Mouse (Mus musculus): ENCODE measurements around the gene Fgf2.

Fgf2 gene

GRCm38 (mm10) chr3:37360729-37361128 lies 12.6 kb downstream of the Fgf2 start:
- DNase-seq = no peak

DNA sequence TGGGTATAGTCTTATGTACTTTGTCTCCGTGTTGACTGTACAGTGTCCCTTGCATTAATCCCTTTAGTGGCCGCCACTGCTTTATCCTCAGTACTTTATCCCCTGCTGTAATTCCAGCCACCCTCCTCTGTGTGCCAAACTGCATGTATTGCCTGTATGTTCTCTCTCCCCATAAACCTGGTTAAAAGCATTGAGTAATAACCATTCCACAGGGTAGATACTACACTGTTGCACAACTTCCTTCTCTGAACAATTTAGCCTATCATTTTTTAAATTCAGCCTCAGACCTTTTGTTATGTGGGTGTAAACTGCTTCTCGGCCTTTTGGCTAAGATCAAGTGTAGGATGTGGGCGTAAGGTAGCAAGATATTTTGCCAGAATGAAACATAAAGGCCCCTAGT lies 17.0 kb downstream of the Fgf2 start:
- DNase-seq = no peak

GRCm38 (mm10) chr3:37365976-37366375 lies 17.8 kb downstream of the Fgf2 start:
- no peak for DNase-seq

- DNase-seq = no peak
These were observed 18.4 kb downstream of the Fgf2 start for GRCm38 (mm10) chr3:37366381-37367053.

- DNase-seq = no peak
These were observed 22.3 kb downstream of the Fgf2 start for GRCm38 (mm10) chr3:37370407-37370806.

DNA sequence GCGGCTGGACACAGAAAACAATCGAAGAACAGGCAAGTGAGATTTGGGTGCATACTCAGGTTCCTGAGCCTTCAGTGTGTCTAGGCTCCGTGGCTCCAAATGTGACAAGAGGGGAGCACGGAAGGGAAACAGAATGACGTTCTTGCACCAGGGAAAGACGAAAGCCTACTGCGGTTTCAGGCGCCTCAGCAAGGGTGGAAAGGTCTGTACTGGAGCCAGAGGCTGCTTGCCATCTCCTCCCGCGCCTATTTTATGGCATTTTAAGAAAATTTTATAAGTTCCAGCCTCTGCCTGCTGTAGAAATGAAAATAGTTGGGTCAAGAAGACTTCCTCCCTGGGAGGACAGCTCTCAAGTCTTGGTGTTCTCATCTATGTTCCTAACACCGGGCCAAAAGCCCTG lies 25.6 kb downstream of the Fgf2 start:
- DNase-seq = no peak

DNA sequence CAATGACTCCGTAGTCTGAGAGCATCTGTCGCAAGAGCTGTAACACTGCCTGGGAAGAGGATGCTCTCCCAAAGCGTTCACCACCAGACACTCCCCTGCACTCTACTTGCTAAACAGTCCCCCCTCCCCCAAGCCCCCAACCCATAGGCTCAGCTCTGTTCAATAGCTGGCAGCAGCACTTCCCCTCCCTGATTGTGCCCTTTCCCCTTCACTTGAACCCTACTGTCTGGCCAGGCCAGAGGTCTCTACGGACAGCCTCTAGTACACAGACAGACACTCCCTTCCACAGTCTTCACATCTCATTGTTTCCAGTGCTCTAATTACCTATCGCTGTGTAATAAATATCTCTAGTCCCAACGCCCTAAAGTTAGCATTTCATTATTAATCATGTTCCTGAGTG lies 29.8 kb downstream of the Fgf2 start:
- no peak for DNase-seq

DNA sequence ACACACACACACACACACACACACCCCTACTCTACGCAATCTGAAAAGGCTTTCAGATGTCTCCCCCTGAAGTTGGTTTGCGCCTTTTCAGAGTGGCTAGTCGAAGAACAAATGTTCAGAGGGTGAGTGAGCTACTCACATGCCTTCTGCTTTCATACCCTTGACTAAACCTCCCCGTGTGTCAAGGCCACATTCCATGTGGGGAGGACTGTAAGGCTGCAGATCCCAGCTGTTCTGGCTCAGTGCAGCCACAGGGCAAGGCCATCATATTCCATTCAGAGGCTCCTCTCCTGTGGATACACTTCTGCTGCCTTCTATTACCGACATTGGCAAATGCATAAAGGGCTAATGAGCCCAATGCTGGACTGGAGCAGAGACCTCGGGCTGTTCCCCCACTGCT lies 30.3 kb downstream of the Fgf2 start:
- no peak for DNase-seq

DNA sequence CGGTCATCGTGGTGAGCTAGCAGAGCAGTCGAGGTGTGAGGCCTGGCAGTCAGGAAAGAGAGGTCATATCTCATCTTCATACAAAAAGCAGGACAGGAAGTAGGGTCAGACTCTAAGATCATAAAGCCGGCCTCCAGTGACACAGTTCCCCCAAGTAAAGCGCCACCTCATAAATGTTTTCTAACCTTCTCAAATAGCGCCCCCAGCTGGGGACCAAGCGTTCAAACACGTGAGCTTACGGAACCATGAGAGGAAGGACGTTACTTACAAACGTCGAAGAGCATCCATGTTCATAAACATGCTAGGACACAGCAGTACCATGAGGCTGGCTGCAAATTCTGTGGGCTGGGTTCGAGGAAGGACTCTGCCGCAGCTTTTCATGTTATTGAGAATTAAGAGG lies 31.1 kb downstream of the Fgf2 start:
- DNase-seq = no peak

- peak; percentile 3 for DNase-seq
These were observed 32.1 kb downstream of the Fgf2 start for GRCm38 (mm10) chr3:37379930-37380881.

GRCm38 (mm10) chr3:37381457-37381856 lies 33.3 kb downstream of the Fgf2 start:
- DNase-seq = no peak

GRCm38 (mm10) chr3:37383096-37383765 lies 35.1 kb downstream of the Fgf2 start:
- no peak for DNase-seq

DNA sequence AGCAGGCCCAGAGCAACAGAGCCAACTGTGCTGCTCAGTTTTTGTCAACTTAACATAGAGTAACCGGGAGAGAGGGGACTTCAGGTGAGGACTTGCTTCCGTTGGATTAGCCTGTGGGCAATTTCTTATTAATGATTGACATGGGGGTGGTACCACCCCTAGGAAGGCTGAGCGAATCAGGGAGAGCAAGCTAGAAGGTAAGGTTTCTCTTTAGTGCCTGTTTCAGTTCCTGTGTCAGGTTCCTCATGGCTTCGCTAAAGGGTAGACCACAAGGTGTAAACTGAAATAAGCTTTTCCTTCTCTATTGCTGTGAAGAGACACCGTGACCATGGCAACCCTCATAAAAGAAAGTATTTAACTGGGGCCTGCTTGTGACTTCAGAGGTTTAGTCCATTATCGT lies 39.2 kb downstream of the Fgf2 start:
- DNase-seq = no peak

- no peak for DNase-seq
These were observed 48.9 kb downstream of the Fgf2 start for GRCm38 (mm10) chr3:37396930-37397608.

GRCm38 (mm10) chr3:37397646-37398045 lies 49.5 kb downstream of the Fgf2 start:
- DNase-seq = no peak

- no peak for DNase-seq
These were observed 50.7 kb downstream of the Fgf2 start for GRCm38 (mm10) chr3:37398661-37399395.

- no peak for DNase-seq
These were observed 53.8 kb downstream of the Fgf2 start for GRCm38 (mm10) chr3:37401729-37402610.

- no peak for DNase-seq
These were observed 59.5 kb downstream of the Fgf2 start for GRCm38 (mm10) chr3:37407598-37407997.

DNA sequence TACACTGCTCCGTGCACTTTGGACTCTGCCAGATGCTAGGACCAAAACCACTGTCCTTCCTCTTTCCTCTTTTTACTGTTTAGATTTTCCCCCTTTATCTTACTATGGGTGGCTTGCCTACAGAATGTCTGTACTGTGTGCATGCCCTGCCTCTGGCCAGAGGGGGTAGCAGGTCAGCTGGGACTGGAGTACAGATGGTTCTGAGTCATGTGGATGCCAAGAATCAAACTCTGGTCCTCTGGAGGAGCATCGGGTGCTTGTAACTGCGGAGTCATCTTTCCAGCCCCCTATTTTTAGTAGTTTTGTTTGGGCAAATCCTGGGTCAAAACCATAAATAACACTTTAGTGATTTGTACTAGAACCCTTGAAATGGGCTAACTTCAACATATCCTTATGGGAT lies 65.3 kb downstream of the Fgf2 start:
- no peak for DNase-seq

DNA sequence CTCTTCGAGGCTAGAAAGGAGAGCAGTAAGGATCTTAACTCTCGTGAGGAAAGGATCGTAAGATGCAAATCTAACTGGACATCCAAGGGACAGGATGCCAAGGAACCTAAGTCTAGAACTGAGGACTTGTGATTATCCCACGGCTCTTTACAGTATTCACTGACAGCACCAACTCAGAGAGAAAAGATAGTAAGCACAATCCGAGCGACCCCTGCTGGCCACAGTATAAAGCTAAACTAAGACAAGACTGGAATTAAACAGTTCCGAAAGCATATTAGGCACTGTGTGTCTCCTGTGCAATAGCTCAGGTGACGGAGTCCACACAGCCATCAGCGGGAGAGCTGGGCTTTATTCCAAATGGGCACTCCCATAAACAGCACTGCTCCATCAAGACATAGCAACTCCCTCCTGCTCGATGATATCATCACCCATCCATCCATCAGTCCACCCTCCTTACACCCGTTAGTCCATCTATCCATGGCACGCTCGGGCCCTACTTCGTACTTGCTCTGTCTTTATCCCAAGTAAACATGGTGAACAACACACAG lies 66.3 kb downstream of the Fgf2 start:
- peak; percentile 70 for DNase-seq

DNA sequence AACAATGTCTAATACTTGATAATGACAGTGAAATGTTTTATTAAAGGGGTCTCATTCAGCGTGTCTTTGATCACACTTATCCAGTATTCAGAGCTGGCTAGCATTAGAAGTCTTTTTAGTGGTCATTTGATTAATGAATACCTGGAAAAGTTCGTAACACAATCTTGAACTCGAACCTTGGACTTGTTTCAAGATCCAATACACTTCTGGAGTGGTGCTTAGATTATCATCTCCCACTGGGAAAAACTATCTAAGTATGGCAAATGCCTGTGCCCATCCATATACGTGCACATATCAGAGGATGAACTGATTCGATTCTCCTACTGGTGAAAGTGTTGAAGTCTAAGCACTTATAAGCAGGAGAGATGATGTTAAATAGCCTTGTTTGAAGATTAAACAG lies 70.2 kb downstream of the Fgf2 start:
- peak; percentile 54 for DNase-seq

All from cerebellum, adult 9-10 months (tissue).